ENCODE assay signal across 1 mouse cellular context in the genomic region with DNA sequence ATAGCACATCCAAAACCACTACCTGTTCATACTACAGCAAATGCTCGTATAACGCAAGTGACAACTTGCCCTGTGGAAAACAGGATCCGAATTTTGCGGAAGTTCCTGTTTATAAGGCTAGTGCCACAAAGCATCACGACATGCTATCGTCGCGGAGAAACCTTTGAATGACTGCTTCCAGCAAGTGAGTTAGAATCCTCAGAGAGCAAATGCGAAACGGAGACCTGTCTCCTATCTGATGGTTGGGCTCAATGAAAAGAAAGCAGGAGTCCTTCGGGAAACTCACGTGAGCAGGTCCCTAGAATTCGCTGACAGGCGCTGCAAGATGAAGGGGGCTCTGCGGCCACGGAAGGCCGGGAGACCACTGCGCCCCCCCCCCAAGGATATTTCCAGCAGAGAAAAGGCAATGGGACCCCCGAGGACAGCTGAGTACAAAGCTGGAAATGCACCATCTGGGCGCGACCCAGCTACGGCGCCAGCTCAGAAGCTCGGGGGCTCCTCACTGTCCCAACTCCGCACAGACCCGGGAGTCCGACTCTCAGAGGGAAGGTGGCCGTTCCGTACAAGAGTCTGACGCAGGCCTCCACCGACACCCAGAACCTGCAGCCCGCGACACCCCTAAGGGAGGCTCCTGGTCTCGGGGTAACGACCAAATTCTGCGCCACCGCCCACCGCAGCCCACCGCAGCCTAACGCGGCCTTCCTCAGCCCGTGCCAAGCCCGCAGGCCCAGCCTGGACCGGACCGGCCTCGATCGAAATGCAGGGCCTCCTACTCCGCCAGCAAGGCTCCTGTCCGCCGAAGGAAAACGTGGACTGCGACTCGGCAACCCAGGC.
A peak's percentile ranks its signal among the peaks of the same experiment; 100 is the strongest.
TF ChIP-seq lines count a peak whose summit lies in the region.

No protein-coding gene starts in this region.

TF ChIP-seq in MEL, 35 proteins besides CTCF, POLR2A, EP300 and RAD21 (continued from another document):
- no peak for TF ChIP-seq POLR2AphosphoS5 (IDR thresholded peaks at IDR 0.05; ENCODE audit: borderline replicate concordance, low read depth, low read length)
- no peak for TF ChIP-seq GABPA (IDR thresholded peaks at IDR 0.05; ENCODE audit: low read depth, low read length)
- TF ChIP-seq SIN3A (IDR thresholded peaks at IDR 0.05; ENCODE audit: low read length), result peak; percentile 83
- no peak for TF ChIP-seq GATA1 (IDR thresholded peaks at IDR 0.05; ENCODE audit: low read depth, low read length)
- TF ChIP-seq NRF1 (IDR thresholded peaks at IDR 0.05; ENCODE audit: insufficient read depth, low read depth, low read length, poor library complexity, severe bottlenecking), result no peak
- TF ChIP-seq NELFE (IDR thresholded peaks at IDR 0.05; ENCODE audit: low read depth, low read length), result no peak
- no peak for TF ChIP-seq TAL1 (IDR thresholded peaks at IDR 0.05; ENCODE audit: low read length)
- no peak for TF ChIP-seq ZC3H11A (IDR thresholded peaks at IDR 0.05; ENCODE audit: low read depth, low read length)
- TF ChIP-seq ZKSCAN1 (IDR thresholded peaks at IDR 0.05; ENCODE audit: low read depth, low read length), result no peak
- TF ChIP-seq CHD1 (IDR thresholded peaks at IDR 0.05; ENCODE audit: low read depth, low read length), result no peak
- TF ChIP-seq UBTF (IDR thresholded peaks at IDR 0.05; ENCODE audit: borderline replicate concordance, insufficient read depth, low read depth, low read length), result no peak
- peak; percentile 78; the same call in 1 of the 2 replicates for TF ChIP-seq BHLHE40 (IDR thresholded peaks at IDR 0.05; ENCODE audit: borderline replicate concordance, low read depth, low read length)
- no peak for TF ChIP-seq RCOR1 (IDR thresholded peaks at IDR 0.05; ENCODE audit: low read depth, low read length)
- peak; percentile 60; the same call in 1 of the 2 replicates for TF ChIP-seq TBP (IDR thresholded peaks at IDR 0.05; ENCODE audit: low read depth, low read length)
- TF ChIP-seq TCF12 (IDR thresholded peaks at IDR 0.05; ENCODE audit: low read depth, low read length), result no peak
- no peak for TF ChIP-seq USF1 (IDR thresholded peaks at IDR 0.05; ENCODE audit: low read depth, low read length)
- TF ChIP-seq USF2 (IDR thresholded peaks at IDR 0.05; ENCODE audit: borderline replicate concordance in 1 of 2, insufficient read depth in 1 of 2, low read depth in 1 of 2, low read length in 2 of 2), result no peak
- TF ChIP-seq ELF1 (IDR thresholded peaks at IDR 0.05; ENCODE audit: low read depth, low read length), result 0 out of 2 replicates have a peak, but pooled peaks have one; percentile 26
- TF ChIP-seq ZMIZ1 (IDR thresholded peaks at IDR 0.05; ENCODE audit: low read depth, low read length), result 0 out of 2 replicates have a peak, but pooled peaks have one; percentile 22
